Mouse (Mus musculus) CH12.LX (cell line): ENCODE measurements at regions not wholly inside any gene's neighbourhood (a gene's known extent, or its start where the extent isn't known, plus 50 kb on each side); places are given as distances from the start of the nearest gene placed in this dataset.

Experiments used
- CHD1 ChIP-seq: IDR thresholded peaks from 2 replicates; pipeline ENCODE4 v1.6.1; 2012; ENCODE audit warnings: low read depth, low read length, improper control_type of control experiment, inconsistent platforms
- CHD2 ChIP-seq: IDR thresholded peaks from 2 replicates; pipeline ENCODE4 v1.6.1; 2011; ENCODE audit warnings: low read length, improper control_type of control experiment
- CTCF ChIP-seq, 2 experiments: IDR thresholded peaks in 1 of 2; conservative IDR thresholded peaks in 1 of 2; 2 replicates each; pipeline ENCODE4 v1.5.1; 2011 to 2012; ENCODE audit warnings: low read depth in 2 of 2, low read length in 2 of 2, improper control_type of control experiment in 1 of 2, inconsistent platforms in 1 of 2, mild to moderate bottlenecking in 1 of 2, moderate library complexity in 1 of 2
- E2F4 ChIP-seq: IDR thresholded peaks from 2 replicates; pipeline ENCODE4 v1.6.1; 2011; ENCODE audit warnings: low read depth, low read length, improper control_type of control experiment; ENCODE audit not compliant: insufficient replicate concordance
- EP300 ChIP-seq: IDR thresholded peaks from 2 replicates; pipeline ENCODE4 v1.6.1; 2011; ENCODE audit warnings: low read length, improper control_type of control experiment
- GABPA ChIP-seq: IDR thresholded peaks from 2 replicates; pipeline ENCODE4 v1.6.1; 2012; ENCODE audit warnings: low read depth, low read length, improper control_type of control experiment, inconsistent platforms; ENCODE audit not compliant: insufficient replicate concordance
- MAX ChIP-seq: IDR thresholded peaks from 2 replicates; pipeline ENCODE4 v1.6.1; 2011; ENCODE audit warnings: low read length, improper control_type of control experiment
- NELFE ChIP-seq: IDR thresholded peaks from 2 replicates; pipeline ENCODE4 v1.6.1; 2011; ENCODE audit warnings: low read depth, low read length, improper control_type of control experiment
- POLR2A ChIP-seq: IDR thresholded peaks from 2 replicates; pipeline ENCODE4 v1.6.1; 2011; ENCODE audit warnings: low read depth, mild to moderate bottlenecking, improper control_type of control experiment, low read length
- SIN3A ChIP-seq: IDR thresholded peaks from 2 replicates; pipeline ENCODE4 v1.6.1; 2012; ENCODE audit warnings: low read length, improper control_type of control experiment, inconsistent platforms
- TCF12 ChIP-seq: IDR thresholded peaks from 2 replicates; pipeline ENCODE4 v1.6.1; 2014; ENCODE audit warnings: low read depth, mild to moderate bottlenecking, inconsistent platforms, low read length, improper control_type of control experiment
- USF1 ChIP-seq: IDR thresholded peaks from 2 replicates; pipeline ENCODE4 v1.6.1; 2014; ENCODE audit warnings: low read depth, mild to moderate bottlenecking, inconsistent platforms, low read length, improper control_type of control experiment

DNA sequence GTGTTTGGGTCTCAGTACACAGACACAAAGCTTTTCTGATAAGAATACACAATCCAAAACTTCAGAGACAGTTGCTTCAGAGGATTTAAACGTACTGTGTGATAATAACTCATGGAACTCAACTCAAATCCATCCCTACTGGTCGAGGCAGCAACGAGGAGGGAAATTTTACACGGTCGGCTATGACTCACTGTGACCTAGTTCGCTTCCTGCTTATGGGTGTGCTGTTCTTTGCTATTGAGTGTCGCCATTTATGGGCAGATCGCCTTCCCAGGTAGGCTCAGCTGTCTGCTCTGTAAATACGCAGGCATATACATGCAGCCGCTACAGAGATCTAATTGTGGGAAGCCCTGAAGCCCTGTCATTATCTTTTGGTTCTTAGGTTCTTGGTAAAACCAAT is 60.7 kb upstream of the Med4 start:
- no peak for TF ChIP-seq EP300
- no peak for TF ChIP-seq TCF12
- TF ChIP-seq POLR2A, result no peak
- no peak for TF ChIP-seq GABPA
- TF ChIP-seq USF1, result no peak
- no peak for TF ChIP-seq CTCF (conservative IDR thresholded peaks at IDR 0.05 in 1 of 2, IDR thresholded peaks at IDR 0.05 in 1 of 2; ENCODE audit: low read depth in 2 of 2, low read length in 2 of 2)
- TF ChIP-seq E2F4, result no peak
- no peak for TF ChIP-seq NELFE
- no peak for TF ChIP-seq CHD1
- TF ChIP-seq CHD2, result no peak
- no peak for TF ChIP-seq SIN3A
- no peak for TF ChIP-seq MAX
